Mouse (Mus musculus) C2C12 (cell line): ENCODE measurements around the gene Usp7. TPM values are rescaled to one million over a fixed set of nuclear protein-coding genes. Genes with fewer than 3 reads are reported as not detected.

Experiments used
- H3K27me3 ChIP-seq: one replicate; pipeline ENCODE4 v1.6.1; 2011; ENCODE audit not compliant: control insufficient read depth, insufficient read depth, insufficient read length
- H3K36me3 ChIP-seq: one replicate; pipeline ENCODE4 v1.6.1; 2011; ENCODE audit not compliant: control insufficient read depth, insufficient read depth
- H3K4me3 ChIP-seq: one replicate; pipeline ENCODE4 v1.5.1; 2011; ENCODE audit warnings: mild to moderate bottlenecking, control low read depth; ENCODE audit not compliant: poor library complexity, insufficient read depth, severe bottlenecking
- H3K79me2 ChIP-seq: one replicate; pipeline ENCODE4 v1.6.1; 2011; ENCODE audit not compliant: control insufficient read depth, insufficient read depth
- H3K79me3 ChIP-seq: one replicate; pipeline ENCODE4 v1.6.1; 2011; ENCODE audit warnings: low read depth, control low read depth
- H3ac ChIP-seq: one replicate; pipeline ENCODE3; 2011; ENCODE audit warnings: low read depth; ENCODE audit not compliant: control insufficient read depth, insufficient read length
- CEBPB ChIP-seq: IDR thresholded peaks from one replicate; pipeline ENCODE4 v1.6.1; 2011; ENCODE audit warnings: low read depth, mild to moderate bottlenecking, control low read depth, moderate library complexity
- CTCF ChIP-seq: IDR thresholded peaks from one replicate; pipeline ENCODE4 v1.5.1; 2011; ENCODE audit not compliant: control insufficient read depth, insufficient read depth, insufficient read length
- FOSL1 ChIP-seq: IDR thresholded peaks from one replicate; pipeline ENCODE4 v1.8.0; 2011; ENCODE audit warnings: mild to moderate bottlenecking, low read length; ENCODE audit not compliant: poor library complexity, insufficient read depth, severe bottlenecking
- MAX ChIP-seq: IDR thresholded peaks from one replicate; pipeline ENCODE4 v1.6.1; 2011; ENCODE audit warnings: mild to moderate bottlenecking, control low read depth
- MYOD1 ChIP-seq: IDR thresholded peaks from one replicate; pipeline ENCODE4 v1.6.1; 2011; ENCODE audit warnings: low read depth; ENCODE audit not compliant: control insufficient read depth, insufficient read length
- MYOG ChIP-seq: IDR thresholded peaks from one replicate; pipeline ENCODE4 v1.6.1; 2011; ENCODE audit not compliant: control insufficient read depth, insufficient read length; ENCODE audit errors: extremely low read depth
- USF1 ChIP-seq: IDR thresholded peaks from one replicate; pipeline ENCODE4 v1.6.1; 2011; ENCODE audit warnings: low read depth, mild to moderate bottlenecking, control low read depth, moderate library complexity
- polyA plus RNA-seq: library from polyadenylated mRNA; unstranded; fragments of >200 nt; fragmentation: generic; extraction: Trizol; gene quantifications from one replicate; pipeline ENCODE4 v1.2.1, GENCODE M21; 2012; ENCODE audit warnings: missing spikeins

Gene Usp7
- polyA plus RNA-seq, 1 experiment, result 28.2 TPM

GRCm38 (mm10) chr16:8663606-8664539 lies 128.2 kb downstream of the Usp7 start:
- H3K79me2 ChIP-seq, result peaks cover 59% of the 10 kb centered on the region
- H3K36me3 ChIP-seq, result peaks cover 53% of the 10 kb centered on the region
- peaks cover 47% of the 10 kb centered on the region for H3K79me3 ChIP-seq
- no peaks in the 10 kb centered on the region for H3K27me3 ChIP-seq
- H3K4me3 ChIP-seq, result no peak overlapping the region
- no peak overlapping the region for H3ac ChIP-seq
- TF ChIP-seq MYOG (no peak), FOSL1 (no peak), CEBPB (no peak), MAX (no peak), CTCF (no peak), USF1 (no peak), MYOD1 (no peak)

GRCm38 (mm10) chr16:8663022-8663421 lies 129.1 kb downstream of the Usp7 start:
- no peak for TF ChIP-seq MYOD1
- TF ChIP-seq FOSL1, result no peak
- no peak for TF ChIP-seq MAX
- TF ChIP-seq CTCF, result no peak
- Histone ChIP-seq H3K79me3 (peaks cover 40% of the 10 kb centered on the region), H3K36me3 (peaks cover 55% of the 10 kb centered on the region), H3K4me3 (no peak overlapping the region), H3ac (no peak overlapping the region), H3K79me2 (peaks cover 50% of the 10 kb centered on the region), H3K27me3 (no peaks in the 10 kb centered on the region)

DNA sequence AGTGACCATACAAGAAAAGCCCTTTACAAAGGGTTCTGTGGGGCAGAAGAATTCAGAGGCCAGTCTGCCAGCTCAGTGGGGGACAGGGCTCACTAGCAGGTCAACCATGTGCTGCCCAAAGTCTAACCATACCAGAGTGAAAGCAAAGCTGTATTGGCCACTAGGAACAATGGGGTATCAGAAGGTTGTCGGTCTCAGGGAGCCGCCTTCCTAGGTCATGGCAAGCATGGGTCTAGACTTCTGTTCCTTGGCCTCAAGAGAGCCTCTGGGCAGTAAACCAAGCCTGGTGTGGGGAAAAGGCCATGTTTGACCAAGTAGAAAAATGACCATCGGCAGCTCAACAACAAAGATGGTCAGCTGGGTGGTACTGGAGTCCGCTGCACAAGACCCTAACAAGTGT lies 133.3 kb downstream of the Usp7 start:
- Histone ChIP-seq H3K4me3 (no peak overlapping the region), H3K79me2 (peaks cover 8% of the 10 kb centered on the region), H3K27me3 (no peaks in the 10 kb centered on the region), H3K79me3 (peaks cover 3% of the 10 kb centered on the region), H3ac (no peak overlapping the region), H3K36me3 (peaks cover 64% of the 10 kb centered on the region)
- TF ChIP-seq CEBPB (no peak), MYOG (no peak), CTCF (no peak), USF1 (no peak), FOSL1 (no peak)

- peaks cover 2% of the 10 kb centered on the region for H3K79me3 ChIP-seq
- TF ChIP-seq MYOD1, result no peak
- peaks cover 4% of the 10 kb centered on the region for H3K79me2 ChIP-seq
- no peak overlapping the region for H3ac ChIP-seq
- H3K4me3 ChIP-seq, result no peak overlapping the region
- H3K36me3 ChIP-seq, result peaks cover 64% of the 10 kb centered on the region
- no peaks in the 10 kb centered on the region for H3K27me3 ChIP-seq
Measured at GRCm38 (mm10) chr16:8658349-8658748, 133.8 kb downstream of the Usp7 start.

DNA sequence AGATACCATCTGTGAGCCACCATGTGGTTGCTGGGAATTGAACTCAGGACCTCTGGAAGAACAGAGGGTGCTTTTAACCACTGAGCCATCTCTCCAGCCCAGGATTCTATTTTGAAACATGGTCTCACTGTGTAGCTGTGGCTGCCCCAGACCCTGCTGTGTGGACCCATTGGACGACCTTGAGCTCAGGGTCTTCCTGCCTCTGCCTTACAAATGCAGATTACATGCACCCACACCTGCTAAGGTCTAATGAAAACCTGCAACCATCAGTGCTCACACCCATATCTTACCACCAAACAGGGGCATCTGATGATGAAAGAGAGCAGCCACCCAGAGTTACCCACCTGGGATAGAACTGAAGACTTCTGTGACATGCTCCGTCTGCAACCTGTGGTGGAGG lies 135.9 kb downstream of the Usp7 start:
- no peaks in the 10 kb centered on the region for H3K79me2 ChIP-seq
- H3K4me3 ChIP-seq, result no peak overlapping the region
- no peaks in the 10 kb centered on the region for H3K27me3 ChIP-seq
- H3K79me3 ChIP-seq, result no peaks in the 10 kb centered on the region
- TF ChIP-seq CTCF (no peak), CEBPB (no peak), MAX (no peak), USF1 (no peak), MYOG (no peak)
- H3ac ChIP-seq, result no peak overlapping the region
- peaks cover 66% of the 10 kb centered on the region for H3K36me3 ChIP-seq

GRCm38 (mm10) chr16:8655599-8655998 lies 136.5 kb downstream of the Usp7 start:
- Histone ChIP-seq H3ac (no peak overlapping the region), H3K79me2 (no peaks in the 10 kb centered on the region), H3K27me3 (no peaks in the 10 kb centered on the region), H3K79me3 (no peaks in the 10 kb centered on the region), H3K36me3 (peaks cover 69% of the 10 kb centered on the region), H3K4me3 (no peak overlapping the region)
- TF ChIP-seq FOSL1 (no peak), MYOD1 (no peak), MYOG (no peak), MAX (no peak), USF1 (no peak), CTCF (no peak), CEBPB (no peak)
